Mouse (Mus musculus) liver, postnatal 0 days (tissue): ENCODE results near the gene Slc38a11. TPM values are rescaled to one million over a fixed set of nuclear protein-coding genes. Genes with fewer than 3 reads are reported as not detected.

ENCODE experiments used
- ATAC-seq: fragments of 200-750 bp; cut with Nextera tagmentation; 2 replicates; pipeline ENCODE4 v1.8.0; 2017; ENCODE audit warnings: mild to moderate bottlenecking, moderate library complexity
- DNase-seq: peaks from one replicate; pipeline ENCODE4 v3.0.0-alpha.2; 2016
- H3K27ac ChIP-seq: fragments of 300-500 bp; sonication (generic); 2 replicates; pipeline ENCODE4 v1.5.1; 2014; ENCODE audit warnings: antibody characterized with exemption, moderate library complexity, mild to moderate bottlenecking, low read depth
- H3K27me3 ChIP-seq: fragments of 300-500 bp; sonication (generic); 2 replicates; pipeline ENCODE4 v1.6.1; 2014; ENCODE audit warnings: low read length, control low read depth, mixed read lengths; ENCODE audit not compliant: insufficient read depth
- H3K36me3 ChIP-seq: fragments of 300-500 bp; sonication (generic); replicated peaks from 2 replicates; pipeline ENCODE4 v1.6.1; 2014; ENCODE audit warnings: mild to moderate bottlenecking, control low read depth, low read length, moderate library complexity, mixed read lengths; ENCODE audit not compliant: insufficient read depth
- H3K4me1 ChIP-seq: fragments of 300-500 bp; sonication (generic); 2 replicates; pipeline ENCODE4 v1.6.1; 2014; ENCODE audit warnings: antibody characterized with exemption, mild to moderate bottlenecking, control low read depth; ENCODE audit not compliant: insufficient read depth
- H3K4me2 ChIP-seq: fragments of 300-500 bp; sonication (generic); 2 replicates; pipeline ENCODE4 v1.6.1; 2014; ENCODE audit warnings: low read depth, mild to moderate bottlenecking, low read length, moderate library complexity, mixed read lengths
- H3K4me3 ChIP-seq: fragments of 300-500 bp; sonication (generic); 2 replicates; pipeline ENCODE4 v1.5.1; 2014; ENCODE audit warnings: low read depth, low read length
- H3K9ac ChIP-seq: fragments of 300-500 bp; sonication (generic); replicated peaks from 2 replicates; pipeline ENCODE4 v1.6.1; 2014; ENCODE audit warnings: mild to moderate bottlenecking, moderate library complexity
- H3K9me3 ChIP-seq: fragments of 300-500 bp; sonication (generic); 2 replicates; pipeline ENCODE4 v1.6.1; 2016; ENCODE audit warnings: mild to moderate bottlenecking, control low read depth, low read length, mixed read lengths
- CTCF ChIP-seq: sonication (generic); IDR thresholded peaks from 2 replicates; pipeline ENCODE4 v1.5.1; 2016; ENCODE audit warnings: antibody characterized with exemption, low read depth
- EP300 ChIP-seq: IDR thresholded peaks from 2 replicates; pipeline ENCODE4 v1.6.1; 2016; ENCODE audit warnings: antibody characterized with exemption, low read depth, mild to moderate bottlenecking
- WGBS: fragments of 180-500 bp; shearing (Covaris S2); extraction: QIAGEN DNeasy Blood & Tissue Kit; methylation state at CpG from one replicate; pipeline ENCODE4 v1.1.7; 2014; ENCODE audit not compliant: insufficient replicate concordance; 5-methylcytosine and 5-hydroxymethylcytosine counted together
- polyA plus RNA-seq: library from polyadenylated mRNA; unstranded; fragments of >200 nt; fragmentation: Nextera tagmentation; extraction: Ambion mirVana; gene quantifications from 2 replicates; pipeline ENCODE4 v1.2.1, GENCODE M21; 2015

The Slc38a11 gene
- polyA plus RNA-seq, 1 experiment from 2014 or later: 0.12 TPM

DNA sequence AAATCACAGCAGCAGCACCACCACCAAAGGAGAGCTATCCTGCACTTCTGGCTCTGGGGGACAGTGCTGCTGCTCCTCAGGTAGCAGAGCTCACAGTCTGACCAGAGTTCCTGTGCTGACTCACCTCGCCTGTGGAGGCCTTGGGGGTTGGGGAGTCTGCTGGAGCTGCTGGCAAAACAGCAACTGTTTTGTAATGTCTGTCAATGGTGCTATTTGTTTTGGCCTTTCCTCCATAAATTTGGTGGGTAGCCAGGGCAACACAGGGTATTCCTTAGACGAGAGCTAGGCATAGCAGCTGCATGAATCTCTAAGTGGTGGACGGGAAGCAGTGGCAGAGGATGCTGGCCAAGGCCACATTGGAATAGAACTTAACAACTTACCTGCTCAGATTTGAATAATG lies 78.5 kb downstream of the Slc38a11 start:
- Histone ChIP-seq H3K27me3 (no peaks in the 10 kb centered on the region), H3K9me3 (no peaks in the 10 kb centered on the region), H3K4me3 (no peak overlapping the region), H3K4me1 (peaks cover 5% of the 10 kb centered on the region; the same call in 1 of the 2 replicates), H3K4me2 (no peak overlapping the region), H3K9ac (no peak overlapping the region), H3K36me3 (no peaks in the 10 kb centered on the region), H3K27ac (peak overlapping the region; percentile 79)
- 42% methylated on average over 3 of the region's 3 CpGs for WGBS
- TF ChIP-seq CTCF (no peak), EP300 (no peak)
- peak; percentile 99 for ATAC-seq
- peak; percentile 65 for DNase-seq

DNA sequence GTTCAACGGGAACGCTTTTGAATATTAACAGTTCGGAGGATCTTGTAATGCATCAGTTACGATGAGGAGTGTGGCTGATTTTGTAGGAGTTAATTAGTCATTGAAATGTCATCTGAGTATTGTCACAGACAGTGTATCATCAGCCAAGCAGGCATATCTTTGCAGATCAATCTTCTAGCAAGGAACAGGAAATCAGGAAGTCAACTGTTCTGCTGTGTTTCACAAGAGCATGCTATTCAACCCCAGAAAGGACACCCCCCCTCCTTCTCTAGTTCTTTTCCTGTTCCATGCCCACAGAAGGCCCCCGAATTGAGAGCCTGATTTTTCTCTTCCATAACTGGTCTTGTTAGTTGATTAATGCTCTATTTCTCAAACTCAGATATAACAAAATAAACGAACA lies 80.9 kb downstream of the Slc38a11 start:
- WGBS: 55% methylated on average over 6 of the region's 6 CpGs
- H3K27ac ChIP-seq: no peak overlapping the region
- no peaks in the 10 kb centered on the region for H3K9me3 ChIP-seq
- H3K27me3 ChIP-seq: no peaks in the 10 kb centered on the region
- no peak overlapping the region for H3K9ac ChIP-seq
- H3K4me1 ChIP-seq: peaks cover 7% of the 10 kb centered on the region
- DNase-seq: no peak
- no peak overlapping the region for H3K4me2 ChIP-seq
- ATAC-seq: no peak
- TF ChIP-seq EP300: no peak
- no peak for TF ChIP-seq CTCF
- H3K4me3 ChIP-seq: no peak overlapping the region
- no peaks in the 10 kb centered on the region for H3K36me3 ChIP-seq

DNA sequence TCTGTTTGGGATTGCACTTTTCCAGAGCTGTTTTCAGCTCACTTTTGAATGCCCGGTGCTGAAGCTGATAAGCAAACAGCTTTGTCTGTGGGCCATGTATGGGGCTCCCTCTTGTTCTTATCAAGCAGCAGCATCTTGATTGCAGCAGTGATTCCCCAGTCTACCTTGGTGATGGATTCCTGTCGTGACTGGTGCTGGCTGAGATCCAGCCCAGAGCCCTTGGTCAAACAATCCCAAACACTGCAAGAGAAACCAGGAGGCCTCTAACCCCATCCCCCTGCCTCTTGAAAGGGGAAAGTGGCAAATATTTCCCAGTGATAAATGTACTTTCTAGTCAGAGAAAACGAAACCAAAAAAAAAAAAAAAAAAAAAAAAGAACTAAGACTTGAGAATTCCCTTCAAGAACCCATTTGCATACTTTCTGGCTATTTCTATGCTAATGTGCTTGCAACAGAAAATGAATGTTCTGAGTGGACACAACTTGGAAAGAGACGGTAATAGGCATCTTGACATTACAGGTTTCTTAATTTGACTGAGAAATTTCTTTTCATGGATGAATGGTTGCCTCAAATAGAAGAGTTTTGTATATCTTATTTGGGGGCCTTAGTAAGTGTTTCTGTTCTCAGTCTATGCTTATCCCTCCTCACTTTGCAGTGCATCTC lies 84.7 kb downstream of the Slc38a11 start:
- no peaks in the 10 kb centered on the region for H3K9me3 ChIP-seq
- H3K27ac ChIP-seq: no peak overlapping the region
- no peaks in the 10 kb centered on the region for H3K36me3 ChIP-seq
- H3K9ac ChIP-seq: no peak overlapping the region
- no peak overlapping the region for H3K4me3 ChIP-seq
- H3K4me2 ChIP-seq: no peak overlapping the region
- peaks cover 2% of the 10 kb centered on the region; the same call in 1 of the 2 replicates for H3K4me1 ChIP-seq
- TF ChIP-seq CTCF (no peak), EP300 (no peak)
- WGBS: 27% methylated on average over 4 of the region's 4 CpGs
- ATAC-seq (no peak), DNase-seq (no peak)
- no peaks in the 10 kb centered on the region for H3K27me3 ChIP-seq

DNA sequence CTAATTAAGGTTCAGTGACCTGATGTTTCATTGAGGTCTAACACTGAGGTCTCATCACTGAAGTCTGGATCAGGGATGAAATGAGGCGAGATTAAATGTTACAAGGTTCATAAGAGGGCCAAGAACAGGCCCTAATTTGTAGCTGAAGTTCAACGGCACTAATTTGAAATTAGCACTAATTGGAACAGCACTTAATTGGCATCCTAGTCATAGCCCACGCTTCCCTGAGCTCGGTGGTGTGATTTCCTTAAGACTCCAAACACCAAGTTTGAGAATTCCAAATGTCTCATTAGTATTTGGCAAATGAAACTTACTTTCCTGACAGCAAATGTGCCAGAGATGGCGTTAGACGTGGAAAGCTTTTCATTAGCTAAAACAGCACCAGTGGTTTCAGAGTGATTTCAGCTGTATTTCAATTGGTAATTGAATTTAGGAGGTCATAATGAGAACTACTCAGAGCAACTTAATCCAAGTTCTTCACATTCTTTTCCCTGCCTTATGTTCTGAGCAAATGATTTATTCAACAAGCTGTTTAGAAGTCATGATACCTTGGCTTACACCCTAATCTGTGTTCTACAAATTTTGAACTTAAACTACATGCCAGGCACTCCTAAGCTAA lies 88.3 kb downstream of the Slc38a11 start:
- DNase-seq (no peak), ATAC-seq (no peak)
- 75% methylated on average over 6 of the region's 6 CpGs for WGBS
- H3K4me2 ChIP-seq: no peak overlapping the region
- H3K9me3 ChIP-seq: no peaks in the 10 kb centered on the region
- no peaks in the 10 kb centered on the region for H3K36me3 ChIP-seq
- H3K4me1 ChIP-seq: peaks cover 2% of the 10 kb centered on the region; the same call in 1 of the 2 replicates
- H3K27ac ChIP-seq: no peak overlapping the region
- no peaks in the 10 kb centered on the region for H3K27me3 ChIP-seq
- TF ChIP-seq CTCF: no peak
- TF ChIP-seq EP300: no peak
- H3K9ac ChIP-seq: no peak overlapping the region
- H3K4me3 ChIP-seq: no peak overlapping the region

DNA sequence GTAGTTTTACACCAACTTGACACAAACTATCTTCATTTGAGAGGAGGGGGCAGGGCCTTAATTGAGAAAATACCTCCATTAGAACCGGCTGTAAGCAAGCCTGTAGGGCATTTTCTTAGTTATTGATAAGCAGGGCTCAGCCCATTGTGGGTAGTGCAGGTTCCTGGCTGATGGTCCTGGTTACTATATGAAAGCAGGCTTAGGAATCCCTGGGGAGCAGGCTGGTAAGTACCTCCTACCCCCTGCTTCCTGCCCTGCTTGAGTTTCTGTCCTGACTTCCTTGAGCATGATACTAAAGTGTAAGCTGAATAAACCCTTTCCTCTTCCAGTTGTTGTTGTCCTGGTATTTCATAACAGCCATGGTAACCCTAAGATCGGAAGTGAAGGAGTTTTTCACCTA lies 89.9 kb downstream of the Slc38a11 start:
- WGBS: 61% methylated on average over 2 of the region's 2 CpGs
- H3K4me2 ChIP-seq: no peak overlapping the region
- no peaks in the 10 kb centered on the region for H3K9me3 ChIP-seq
- H3K9ac ChIP-seq: no peak overlapping the region
- TF ChIP-seq CTCF (no peak), EP300 (no peak)
- H3K4me1 ChIP-seq: peaks cover under 1% of the 10 kb centered on the region; the same call in 1 of the 2 replicates
- no peak overlapping the region for H3K4me3 ChIP-seq
- DNase-seq (no peak), ATAC-seq (no peak)
- H3K36me3 ChIP-seq: no peaks in the 10 kb centered on the region
- no peak overlapping the region for H3K27ac ChIP-seq
- no peaks in the 10 kb centered on the region for H3K27me3 ChIP-seq

DNA sequence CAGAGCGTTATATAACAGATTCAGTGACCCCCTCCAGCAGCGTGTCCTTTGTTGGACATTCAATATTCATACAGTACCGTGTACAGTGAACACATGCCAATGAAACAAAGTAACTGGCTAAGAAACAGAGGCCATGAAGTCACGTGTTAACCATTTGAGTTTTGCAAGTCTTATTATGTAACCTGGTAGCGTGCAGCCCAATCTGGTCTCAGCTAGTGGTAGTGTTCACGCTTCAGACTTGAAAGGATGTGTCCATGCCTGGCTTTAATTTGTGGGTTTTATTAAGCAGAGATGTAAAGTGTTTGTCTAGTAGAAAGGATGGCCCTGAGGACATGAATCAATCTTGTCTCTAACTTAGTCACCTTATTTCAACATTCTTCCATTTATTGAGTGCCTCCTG lies 95.1 kb downstream of the Slc38a11 start:
- H3K4me3 ChIP-seq: no peak overlapping the region
- no peak overlapping the region for H3K4me2 ChIP-seq
- H3K9ac ChIP-seq: no peak overlapping the region
- ATAC-seq: no peak
- H3K9me3 ChIP-seq: no peaks in the 10 kb centered on the region
- 77% methylated on average over 6 of the region's 6 CpGs for WGBS
- H3K27ac ChIP-seq: no peak overlapping the region
- H3K4me1 ChIP-seq: no peaks in the 10 kb centered on the region
- no peaks in the 10 kb centered on the region for H3K36me3 ChIP-seq
- TF ChIP-seq CTCF (no peak), EP300 (no peak)
- no peak for DNase-seq
- H3K27me3 ChIP-seq: no peaks in the 10 kb centered on the region
